ENCODE assay signal across 9 mouse cellular contexts in the genomic region with DNA sequence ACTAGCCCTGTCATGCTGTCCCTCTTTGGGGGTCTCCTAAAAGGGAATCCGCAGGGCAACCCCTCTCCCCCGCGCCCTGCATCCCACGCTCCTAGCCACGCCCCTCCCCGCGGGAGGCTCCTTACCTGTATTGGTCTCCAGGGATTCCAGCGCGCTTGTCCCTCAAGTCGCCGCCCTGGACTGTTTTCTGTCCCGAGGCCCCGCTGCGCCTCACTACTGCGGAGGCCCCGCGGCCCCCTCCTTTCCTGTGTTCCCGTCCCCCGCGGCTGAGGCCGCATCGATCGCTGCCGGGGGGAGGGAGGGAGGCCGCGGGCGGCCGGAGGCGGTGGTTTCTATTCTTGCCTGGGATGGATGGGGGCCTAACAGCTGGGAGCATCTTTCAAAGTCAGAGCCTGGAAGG. TPM values are rescaled to one million over a fixed set of nuclear protein-coding genes. Genes with fewer than 3 reads are reported as not detected.
A peak's percentile ranks its signal among the peaks of the same experiment; 100 is the strongest.
DNase-seq lines count a peak whose midpoint lies in the region; ATAC-seq and TF ChIP-seq lines count a peak whose summit lies in the region.
"Had no signal": no experiment of that assay in that cellular context is flagged by ENCODE, and none has a peak within 500 bp of the region (broad histone marks: within the 10 kb centered on the region; RNA-seq: fewer than 3 reads in every experiment).

Gene Kcns1 (minus strand): TSS at position 212 of the 400 bp plus-strand sequence.

- H3K27ac ChIP-seq in heart, embryonic 15.5 days: no peak within 1 kb of the TSS
- no peak within 1 kb of the TSS for H3K27ac ChIP-seq in hindbrain, embryonic 11.5 days (ENCODE audit: low read depth, low read length)
- H3K27ac ChIP-seq in midbrain, embryonic 10.5 days (replicated peaks): no peak within 1 kb of the TSS

- no peak for ATAC-seq in heart, embryonic 15.5 days (replicated peaks; ENCODE audit: insufficient number of reproducible peaks, insufficient read depth, low FRiP score, low read depth)
- ATAC-seq in hindbrain, embryonic 11.5 days (ENCODE audit: low FRiP score): no peak; the same call in 1 of the 2 replicates
- no peak for ATAC-seq in activated CD4-positive, CD25-positive, alpha-beta regulatory T cell, adult 4 months

- H3K9me3 ChIP-seq in heart, embryonic 15.5 days (replicated peaks): no peaks in the 10 kb centered on the region
- no peaks in the 10 kb centered on the region for H3K9me3 ChIP-seq in hindbrain, embryonic 11.5 days (ENCODE audit: control insufficient read depth, low read length)
- H3K9me3 ChIP-seq in midbrain, embryonic 10.5 days (replicated peaks): no peaks in the 10 kb centered on the region

- WGBS in heart, embryonic 15.5 days: under 1% methylated on average over 29 of the region's 29 CpGs
- under 1% methylated on average over 21 of the region's 29 CpGs for WGBS in hindbrain, embryonic 11.5 days
- WGBS in midbrain, embryonic 10.5 days: under 1% methylated on average over 29 of the region's 29 CpGs

- H3K4me2 ChIP-seq in heart, embryonic 15.5 days: peak within 1 kb of the TSS; percentile 63
- H3K4me2 ChIP-seq in hindbrain, embryonic 11.5 days (replicated peaks; ENCODE audit: low read depth, low read length): peak within 1 kb of the TSS; percentile 63

- intact Hi-C loops in heart, postnatal 14 days (cut with DNase I): no loop called here

- no peak for TF ChIP-seq POLR2A in brain, embryonic 14.5 days (IDR thresholded peaks at IDR 0.05; ENCODE audit: borderline replicate concordance, extremely low read depth, insufficient read depth, insufficient read length, poor library complexity, severe bottlenecking)

- no peaks in the 10 kb centered on the region for H3K36me3 ChIP-seq in heart, embryonic 15.5 days
- no peaks in the 10 kb centered on the region for H3K36me3 ChIP-seq in hindbrain, embryonic 11.5 days (ENCODE audit: control insufficient read depth, insufficient read depth, low read length)
- no peaks in the 10 kb centered on the region for H3K36me3 ChIP-seq in midbrain, embryonic 10.5 days

- no peak for DNase-seq in heart, postnatal 14 days
- peak; percentile 8 for DNase-seq in brain, embryonic 14.5 days (ENCODE audit: low read depth)
- DNase-seq in hindbrain, embryonic 11.5 days (ENCODE audit: low spot score): no peak
- peak; percentile 32 for DNase-seq in midbrain, embryonic 10.5 days (ENCODE audit: low spot score)
- DNase-seq in ovary, postnatal 36 days (ENCODE audit: low spot score): no peak
- no peak for DNase-seq in adrenal gland, postnatal 36 days

- H3K4me1 ChIP-seq in heart, embryonic 15.5 days (replicated peaks): peaks cover 34% of the 10 kb centered on the region
- H3K4me1 ChIP-seq in hindbrain, embryonic 11.5 days (replicated peaks; ENCODE audit: control insufficient read depth, insufficient read depth, low read length): peaks cover 12% of the 10 kb centered on the region
- H3K4me1 ChIP-seq in midbrain, embryonic 10.5 days: peaks cover 36% of the 10 kb centered on the region

- H3K27me3 ChIP-seq in heart, embryonic 15.5 days: peaks cover 66% of the 10 kb centered on the region
- H3K27me3 ChIP-seq in hindbrain, embryonic 11.5 days (ENCODE audit: control insufficient read depth, insufficient read depth, low read length): peaks cover 57% of the 10 kb centered on the region
- peaks cover 95% of the 10 kb centered on the region for H3K27me3 ChIP-seq in midbrain, embryonic 10.5 days (ENCODE audit: low read depth, poor library complexity, severe bottlenecking)

- H3K9ac ChIP-seq in heart, embryonic 15.5 days: no peak within 1 kb of the TSS; the same call in 1 of the 2 replicates
- H3K9ac ChIP-seq in hindbrain, embryonic 11.5 days (ENCODE audit: low read depth, low read length): 0 out of 2 replicates have a peak within 1 kb of the TSS, but pooled peaks have one; percentile 19

- H3K4me3 ChIP-seq in heart, embryonic 15.5 days: peak within 1 kb of the TSS; percentile 39
- peak within 1 kb of the TSS; percentile 28 for H3K4me3 ChIP-seq in hindbrain, embryonic 11.5 days (ENCODE audit: low read depth, low read length)
- H3K4me3 ChIP-seq in midbrain, embryonic 10.5 days: peak within 1 kb of the TSS; percentile 57

- no peak for TF ChIP-seq CTCF in brain, embryonic 14.5 days (IDR thresholded peaks at IDR 0.05; ENCODE audit: borderline replicate concordance, extremely low read depth, insufficient read depth, insufficient read length)

RNA-seq across cellular contexts. Expression of gene Kcns1, which starts in this region (rescaled TPM):
- polyA plus RNA-seq in heart, embryonic 15.5 days (2015; fragmentation: Nextera tagmentation; extraction: Ambion mirVana): 0.20 and 0.24 TPM in 2 replicates
- total RNA-seq in heart, postnatal 14 days (2021): not detected
- 0.83 and 1.5 TPM in 2 replicates for polyA plus RNA-seq in brain, embryonic 14.5 days (2012; rRNA removed)
- 0.28 TPM in 1 of 2 replicates, not detected in the other for polyA plus RNA-seq in hindbrain, embryonic 11.5 days (2014; fragmentation: Nextera tagmentation; extraction: Ambion mirVana)
- 0.06 TPM in 1 of 2 replicates, not detected in the other for polyA plus RNA-seq in midbrain, embryonic 10.5 days (2016; fragmentation: Nextera tagmentation; extraction: Ambion mirVana)
- total RNA-seq in adrenal gland, postnatal 36 days (2021): not detected
- polyA plus RNA-seq in activated CD4-positive, CD25-positive, alpha-beta regulatory T cell, adult 4 months (2017; shearing (Covaris generic)): under 1 TPM in 1 of 2 experiments, not detected in 1; 0.12 TPM
- total RNA-seq: MEL had no signal

Comparison
In these comparisons a context has a peak if more than half of its experiments do, and no peak if none do; other contexts are left out.
1. Peak in DNase-seq and H3K4me3 ChIP-seq in midbrain, embryonic 10.5 days; RNA of the gene not detected or under 1 TPM.